21 mouse cellular contexts compared by ENCODE assay signal in genomic region chr9:71811404-71811803, GRCm38 (mm10). TPM values are rescaled to one million over a fixed set of nuclear protein-coding genes. Genes with fewer than 3 reads are reported as not detected.
DNase-seq lines count a peak whose midpoint lies in the region; ATAC-seq and TF ChIP-seq lines count a peak whose summit lies in the region.
"Had no signal": no experiment of that assay in that cellular context is flagged by ENCODE, and none has a peak within 500 bp of the region (broad histone marks: within the 10 kb centered on the region; RNA-seq: fewer than 3 reads in every experiment).

No protein-coding gene starts in this region.

- no peaks in the 10 kb centered on the region for H3K27me3 ChIP-seq in kidney, embryonic 15.5 days
- no peaks in the 10 kb centered on the region for H3K27me3 ChIP-seq in testis, adult 2 months (ENCODE audit: control insufficient read depth, insufficient read depth, low read length)
- H3K27me3 ChIP-seq: CH12.LX; heart, embryonic 15.5 days; Patski had no signal

- no peaks in the 10 kb centered on the region for H3K9me3 ChIP-seq in kidney, embryonic 15.5 days (replicated peaks)
- H3K9me3 ChIP-seq: heart, embryonic 15.5 days had no signal

- no peak overlapping the region for H3K9ac ChIP-seq in kidney, embryonic 15.5 days
- H3K9ac ChIP-seq: heart, embryonic 15.5 days; hindbrain, embryonic 14.5 days had no signal

- WGBS in kidney, embryonic 15.5 days, result 64% methylated on average over 5 of the region's 5 CpGs

- intact Hi-C loops in gastrocnemius, adult 2 months (cut with DNase I), result no loop called here

- TF ChIP-seq CTCF in gastrocnemius, adult 2 months (IDR thresholded peaks at IDR 0.05), result no peak
- no peak for TF ChIP-seq CTCF in testis, adult 2 months (IDR thresholded peaks at IDR 0.05; ENCODE audit: control insufficient read depth, insufficient read depth, insufficient replicate concordance, low read depth, low read length)

- no peak overlapping the region for H3K4me3 ChIP-seq in gastrocnemius, adult 2 months
- H3K4me3 ChIP-seq in kidney, embryonic 15.5 days (replicated peaks), result no peak overlapping the region
- H3K4me3 ChIP-seq in testis, adult 2 months (ENCODE audit: control insufficient read depth, low read depth, low read length), result peak overlapping the region; percentile 57
- H3K4me3 ChIP-seq: heart, adult 2 months; heart, embryonic 15.5 days had no signal

- DNase-seq in gastrocnemius, adult 2 months, result peak; percentile 12
- no peak for DNase-seq in gastrocnemius, postnatal 4 days (ENCODE audit: low spot score in 2 of 2)
- DNase-seq in kidney, adult 9 months, result no peak
- no peak for DNase-seq in testis, postnatal 14 days (ENCODE audit: low spot score)
- DNase-seq in cerebellum, postnatal 25 days, result no peak
- DNase-seq: adrenal gland, postnatal 14 days; cerebellum, adult 11-12 months; cerebellum, adult 9-10 months; cerebellum, postnatal 36 days; gastrocnemius, postnatal 10 days; heart, adult 2 months; heart, postnatal 14 days had no signal

- H3K4me1 ChIP-seq in kidney, embryonic 15.5 days, result peaks cover 28% of the 10 kb centered on the region
- peaks cover 13% of the 10 kb centered on the region for H3K4me1 ChIP-seq in testis, adult 2 months (ENCODE audit: control insufficient read depth, insufficient read depth, low read length)

- H3K4me2 ChIP-seq in kidney, embryonic 15.5 days, result no peak overlapping the region
- H3K4me2 ChIP-seq: heart, embryonic 11.5 days; heart, embryonic 15.5 days; hindbrain, embryonic 14.5 days had no signal

- H3K36me3 ChIP-seq in kidney, embryonic 15.5 days, result no peaks in the 10 kb centered on the region
- H3K36me3 ChIP-seq in testis, adult 2 months (ENCODE audit: control insufficient read depth, insufficient read depth, low read length), result no peaks in the 10 kb centered on the region
- H3K36me3 ChIP-seq: heart, embryonic 15.5 days had no signal

- no peak overlapping the region for H3K27ac ChIP-seq in gastrocnemius, adult 2 months
- H3K27ac ChIP-seq in kidney, embryonic 15.5 days, result peak overlapping the region; percentile 74
- H3K27ac ChIP-seq in testis, adult 2 months (ENCODE audit: control insufficient read depth, insufficient read depth, low read depth, low read length), result no peak overlapping the region
- H3K27ac ChIP-seq: heart, adult 2 months; heart, embryonic 15.5 days; hindbrain, embryonic 14.5 days had no signal

- peak; percentile 61; the same call in 1 of the 2 replicates for ATAC-seq in kidney, embryonic 15.5 days (replicated peaks; ENCODE audit: low FRiP score)
- ATAC-seq: activated CD4-positive, CD25-positive, alpha-beta regulatory T cell, adult 4 months; forebrain, embryonic 14.5 days; Patski had no signal

- no peak for TF ChIP-seq POLR2A in testis, adult 2 months (IDR thresholded peaks at IDR 0.05; ENCODE audit: control insufficient read depth, low read depth, low read length)

RNA-seq across cellular contexts. Expression of gene Cgnl1, which starts 40.0 kb away (rescaled TPM):
- total RNA-seq in gastrocnemius, adult 2 months (2021), result 1 to 10 TPM; 3.5 to 8.1 TPM
- total RNA-seq in gastrocnemius, postnatal 4 days (2021), result 10 to 100 TPM; 21.6 to 22.0 TPM
- polyA plus RNA-seq in kidney, embryonic 15.5 days (2015; fragmentation: Nextera tagmentation; extraction: Ambion mirVana), result 27.3 and 30.6 TPM in 2 replicates
- polyA plus RNA-seq in testis, adult 2 months (2012; rRNA removed), result 36.5 and 48.8 TPM in 2 replicates
- total RNA-seq: CH12.LX had no signal
- polyA plus RNA-seq: activated CD4-positive, CD25-positive, alpha-beta regulatory T cell, adult 4 months had no signal
